Mouse (Mus musculus) midbrain, embryonic 14.5 days (tissue): ENCODE measurements around the gene Gls. TPM values are rescaled to one million over a fixed set of nuclear protein-coding genes. Genes with fewer than 3 reads are reported as not detected.
A peak's percentile ranks its signal among the peaks of the same experiment; 100 is the strongest.

ENCODE experiments used
- ATAC-seq: fragments of 200-750 bp; cut with Nextera tagmentation; 2 replicates; pipeline ENCODE4 v1.8.0; 2017; ENCODE audit warnings: moderate number of reproducible peaks, moderate library complexity; ENCODE audit not compliant: low FRiP score, low TSS enrichment
- DNase-seq: peaks from one replicate; pipeline ENCODE4 v3.0.0-alpha.2; 2015
- H3K27ac ChIP-seq: fragments of 300-500 bp; sonication (generic); replicated peaks from 2 replicates; pipeline ENCODE4 v1.5.1; 2014; ENCODE audit warnings: mild to moderate bottlenecking, low read depth, low read length, moderate library complexity
- H3K27me3 ChIP-seq: fragments of 300-500 bp; sonication (generic); 2 replicates; pipeline ENCODE4 v1.6.1; 2014; ENCODE audit warnings: low read length, control low read depth, mixed read lengths; ENCODE audit not compliant: control insufficient read depth, insufficient read depth
- H3K36me3 ChIP-seq: fragments of 300-500 bp; sonication (generic); 2 replicates; pipeline ENCODE4 v1.6.1; 2014; ENCODE audit warnings: low read length, control low read depth; ENCODE audit not compliant: control insufficient read depth, insufficient read depth
- H3K4me1 ChIP-seq: fragments of 300-500 bp; sonication (generic); 2 replicates; pipeline ENCODE4 v1.6.1; 2014; ENCODE audit warnings: mild to moderate bottlenecking, antibody characterized with exemption, low read length, control low read depth; ENCODE audit not compliant: control insufficient read depth, insufficient read depth
- H3K4me2 ChIP-seq: fragments of 300-500 bp; sonication (generic); 2 replicates; pipeline ENCODE4 v1.6.1; 2014; ENCODE audit warnings: mild to moderate bottlenecking, low read length, moderate library complexity
- H3K4me3 ChIP-seq: fragments of 300-500 bp; sonication (generic); replicated peaks from 2 replicates; pipeline ENCODE4 v1.5.1; 2014; ENCODE audit warnings: low read depth, low read length
- H3K9ac ChIP-seq: fragments of 300-500 bp; sonication (generic); replicated peaks from 2 replicates; pipeline ENCODE4 v1.6.1; 2014; ENCODE audit warnings: mild to moderate bottlenecking, low read length, moderate library complexity
- H3K9me3 ChIP-seq: fragments of 300-500 bp; sonication (generic); 2 replicates; pipeline ENCODE4 v1.6.1; 2016; ENCODE audit warnings: low read length, control low read depth, mixed read lengths; ENCODE audit not compliant: control insufficient read depth
- WGBS: fragments of 180-500 bp; shearing (Covaris S2); extraction: QIAGEN DNeasy Blood & Tissue Kit; methylation state at CpG from one replicate; pipeline ENCODE4 v1.1.7; 2014; 5-methylcytosine and 5-hydroxymethylcytosine counted together
- polyA plus RNA-seq: library from polyadenylated mRNA; unstranded; fragments of >200 nt; fragmentation: Nextera tagmentation; extraction: Ambion mirVana; gene quantifications from 2 replicates; pipeline ENCODE4 v1.2.1, GENCODE M21; 2014

Gene Gls
- polyA plus RNA-seq, 1 experiment from 2014 or later = 67.1 TPM

DNA sequence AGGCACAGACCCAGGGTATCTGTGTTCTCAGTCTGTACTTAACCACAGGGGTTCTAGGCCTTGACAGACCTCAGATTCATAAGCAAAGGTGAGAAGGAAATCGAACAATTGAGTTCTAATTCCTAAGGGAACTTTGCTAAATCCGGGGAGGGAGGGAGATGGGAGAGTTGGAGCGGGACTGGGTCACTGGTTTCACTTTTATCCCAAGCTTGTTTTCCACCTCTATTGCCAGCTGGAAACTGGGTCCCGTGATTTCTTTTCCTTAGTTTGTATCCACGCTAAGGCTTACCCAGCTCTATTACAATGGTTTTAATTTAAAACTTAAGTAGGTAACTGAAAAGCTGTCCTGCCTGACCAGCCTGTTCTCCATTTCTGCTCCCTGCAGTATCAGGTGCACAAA, 57.7 kb downstream of the Gls start:
- H3K9me3 ChIP-seq = no peaks in the 10 kb centered on the region
- H3K36me3 ChIP-seq = no peaks in the 10 kb centered on the region
- H3K9ac ChIP-seq = no peak overlapping the region
- no peaks in the 10 kb centered on the region for H3K27me3 ChIP-seq
- no peak overlapping the region for H3K4me2 ChIP-seq
- H3K4me1 ChIP-seq = no peaks in the 10 kb centered on the region
- ATAC-seq = no peak
- no peak for DNase-seq
- no peak overlapping the region for H3K4me3 ChIP-seq
- whole genome bisulfite sequencing = 72% methylated on average over 5 of the region's 5 CpGs
- H3K27ac ChIP-seq = no peak overlapping the region

DNA sequence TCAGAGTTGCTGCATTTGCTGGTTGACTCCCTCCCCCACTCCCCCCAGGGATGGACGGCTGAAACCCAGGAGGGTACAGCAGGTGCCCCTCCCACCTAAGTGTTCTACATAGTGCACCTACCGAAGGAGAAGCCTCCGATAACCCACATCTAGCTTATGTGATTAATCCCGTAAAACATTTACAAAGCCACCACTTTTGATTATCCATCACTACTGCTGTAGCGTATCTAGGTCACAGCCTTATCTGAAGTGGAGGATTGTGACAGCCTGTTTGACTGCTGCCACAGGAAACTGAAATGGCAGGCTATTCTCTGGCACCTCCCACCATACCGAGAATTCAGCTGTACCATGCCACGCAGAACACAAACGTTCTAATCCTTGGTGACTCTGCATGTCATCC, 61.8 kb downstream of the Gls start:
- Histone ChIP-seq H3K4me3 (no peak overlapping the region), H3K9me3 (no peaks in the 10 kb centered on the region), H3K36me3 (no peaks in the 10 kb centered on the region), H3K27me3 (no peaks in the 10 kb centered on the region), H3K4me1 (no peaks in the 10 kb centered on the region), H3K27ac (no peak overlapping the region), H3K9ac (no peak overlapping the region), H3K4me2 (no peak overlapping the region)
- DNase-seq (no peak), ATAC-seq (no peak)
- WGBS = 78% methylated on average over 8 of the region's 8 CpGs

DNA sequence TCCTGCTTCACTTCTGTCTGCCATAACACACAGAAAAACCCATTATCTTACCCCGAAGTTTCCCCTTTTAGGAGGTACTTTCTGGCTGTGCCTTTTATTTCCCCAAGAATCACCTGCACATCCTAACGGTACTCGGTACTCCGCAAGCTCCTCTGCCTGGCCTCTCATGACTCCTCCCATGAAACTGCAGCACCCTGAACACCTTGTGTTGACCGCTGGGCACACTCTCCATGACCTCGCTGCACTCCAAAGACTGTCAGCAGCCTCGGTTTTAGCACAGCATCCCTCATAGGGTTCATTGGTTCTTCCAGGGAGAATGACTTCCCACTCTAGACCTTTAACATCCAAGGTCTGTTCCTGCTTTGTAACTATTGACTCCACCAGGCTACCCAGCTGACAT, 62.3 kb downstream of the Gls start:
- Histone ChIP-seq H3K4me3 (no peak overlapping the region), H3K4me2 (no peak overlapping the region), H3K36me3 (0 out of 2 replicates have a peak, but pooled peaks cover 2% of the 10 kb centered on the region), H3K4me1 (no peaks in the 10 kb centered on the region), H3K27ac (no peak overlapping the region), H3K9me3 (no peaks in the 10 kb centered on the region), H3K9ac (no peak overlapping the region), H3K27me3 (no peaks in the 10 kb centered on the region)
- WGBS = 80% methylated on average over 7 of the region's 7 CpGs
- DNase-seq (no peak), ATAC-seq (no peak)

DNA sequence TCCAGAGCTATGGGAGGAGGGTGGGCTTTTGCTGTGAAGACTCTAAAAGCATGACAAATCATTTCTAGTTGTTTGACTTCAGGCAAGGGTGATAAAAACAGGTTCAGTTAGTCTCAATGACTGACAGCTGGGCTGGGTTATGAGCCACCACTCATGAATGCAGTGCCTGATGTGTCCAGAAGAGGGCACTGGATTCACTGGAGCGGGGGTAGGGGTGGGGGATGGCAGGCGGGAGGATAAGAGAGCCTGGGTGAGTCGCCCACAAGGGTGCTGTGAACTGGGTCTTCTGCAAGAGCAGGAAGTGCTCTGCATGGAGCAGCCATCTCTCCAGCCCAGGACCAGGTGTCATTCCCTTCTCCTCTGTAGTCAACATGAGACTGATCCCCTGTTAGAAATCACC, 63.0 kb downstream of the Gls start:
- Histone ChIP-seq H3K27me3 (no peaks in the 10 kb centered on the region), H3K9me3 (no peaks in the 10 kb centered on the region), H3K36me3 (0 out of 2 replicates have a peak, but pooled peaks cover 4% of the 10 kb centered on the region), H3K27ac (no peak overlapping the region), H3K9ac (no peak overlapping the region), H3K4me1 (no peaks in the 10 kb centered on the region), H3K4me3 (no peak overlapping the region), H3K4me2 (no peak overlapping the region)
- DNase-seq (no peak), ATAC-seq (peak; percentile 15; the same call in 1 of the 2 replicates)
- WGBS = 3% methylated on average over 3 of the region's 3 CpGs

DNA sequence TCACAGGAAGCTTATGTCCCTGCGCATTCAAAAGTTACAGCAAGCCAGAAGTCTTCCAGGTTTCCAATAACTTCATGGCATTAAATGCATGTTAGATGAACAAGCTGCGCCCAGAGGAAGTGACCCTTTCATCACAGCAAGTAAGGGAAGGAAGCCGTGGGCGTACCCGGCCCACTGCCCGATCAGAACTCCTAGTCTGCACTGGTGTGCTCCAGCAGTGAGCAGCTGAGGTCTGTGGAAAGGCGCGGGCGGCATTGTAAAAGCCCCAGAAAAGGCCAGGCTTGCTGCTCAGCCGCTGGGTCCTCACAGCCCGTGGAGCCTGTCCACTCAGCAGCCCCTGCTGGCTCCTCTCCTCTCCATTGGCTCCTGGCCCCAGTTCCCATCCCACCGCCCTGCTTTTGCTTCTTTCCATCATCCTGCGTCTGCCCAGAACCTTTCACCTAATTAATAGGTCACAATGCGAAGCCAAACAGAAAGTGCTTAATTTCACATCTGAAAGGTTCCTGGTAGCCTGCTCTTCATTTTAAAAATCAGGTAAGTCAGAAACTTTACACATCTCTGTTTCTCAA, 66.3 kb downstream of the Gls start:
- Histone ChIP-seq H3K4me1 (no peaks in the 10 kb centered on the region), H3K4me2 (no peak overlapping the region), H3K4me3 (no peak overlapping the region), H3K9me3 (no peaks in the 10 kb centered on the region), H3K27me3 (no peaks in the 10 kb centered on the region), H3K9ac (no peak overlapping the region), H3K27ac (no peak overlapping the region), H3K36me3 (0 out of 2 replicates have a peak, but pooled peaks cover 4% of the 10 kb centered on the region)
- 78% methylated on average over 14 of the region's 14 CpGs for WGBS
- DNase-seq = no peak
- ATAC-seq = no peak

DNA sequence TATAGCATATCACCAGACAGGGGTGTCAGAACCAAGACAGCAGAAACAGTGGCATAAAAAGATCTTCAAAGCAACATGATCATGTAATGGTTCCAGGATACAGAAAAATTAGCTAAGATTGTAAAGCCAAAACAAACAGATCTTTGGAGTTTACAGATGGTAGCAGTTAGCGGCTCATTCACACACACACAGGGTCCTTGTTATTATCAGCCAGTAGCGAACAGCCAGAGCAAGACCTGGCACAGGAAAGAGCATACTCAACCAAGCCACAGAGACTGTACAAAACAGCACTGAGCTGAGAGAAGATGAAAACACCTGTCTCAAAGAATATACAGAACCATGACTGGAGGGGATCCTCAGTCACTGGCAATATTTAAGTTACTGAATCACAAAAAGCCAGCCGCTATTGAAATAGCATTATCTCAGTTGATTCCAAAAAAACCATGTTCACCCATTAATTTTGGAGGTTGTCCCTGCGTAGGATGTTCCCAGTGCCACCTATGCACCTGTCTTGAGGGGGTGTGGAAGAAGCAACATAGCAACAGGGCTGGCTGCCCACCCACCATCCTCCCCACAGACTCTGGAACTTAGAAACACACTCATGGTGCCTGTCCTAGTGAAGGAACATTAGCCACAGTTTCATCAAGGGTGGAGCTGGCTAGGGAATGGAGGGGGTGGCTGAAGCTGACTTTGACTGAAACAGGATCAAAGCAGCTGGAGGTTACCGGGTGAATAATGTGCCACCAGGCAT, 69.2 kb downstream of the Gls start:
- WGBS = 99% methylated on average over 5 of the region's 5 CpGs
- DNase-seq (no peak), ATAC-seq (no peak)
- Histone ChIP-seq H3K9ac (no peak overlapping the region), H3K4me2 (no peak overlapping the region), H3K9me3 (no peaks in the 10 kb centered on the region), H3K27me3 (no peaks in the 10 kb centered on the region), H3K36me3 (0 out of 2 replicates have a peak, but pooled peaks cover 4% of the 10 kb centered on the region), H3K4me1 (no peaks in the 10 kb centered on the region), H3K4me3 (no peak overlapping the region), H3K27ac (no peak overlapping the region)

DNA sequence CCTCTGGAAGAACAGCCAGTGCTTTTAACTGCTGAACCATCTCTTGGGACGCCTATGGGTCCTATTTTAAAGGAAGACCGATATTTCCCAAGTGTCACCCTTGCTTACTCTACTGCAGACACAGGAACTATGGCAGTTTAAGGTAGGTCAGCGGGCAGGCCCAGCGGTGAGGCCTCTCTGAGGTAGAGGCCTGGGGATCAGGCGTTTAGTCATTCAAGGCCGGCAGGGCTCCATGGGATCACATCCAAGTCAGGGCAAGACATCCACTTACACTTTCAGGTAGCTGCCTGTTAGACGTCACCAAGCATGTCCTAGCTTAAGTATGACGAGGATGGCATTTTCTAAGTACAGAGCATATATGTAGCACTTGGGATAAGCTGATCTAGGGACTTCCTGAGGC, 71.9 kb downstream of the Gls start:
- Histone ChIP-seq H3K4me1 (no peaks in the 10 kb centered on the region), H3K4me3 (no peak overlapping the region), H3K9me3 (no peaks in the 10 kb centered on the region), H3K9ac (no peak overlapping the region), H3K4me2 (no peak overlapping the region), H3K36me3 (0 out of 2 replicates have a peak, but pooled peaks cover 4% of the 10 kb centered on the region), H3K27me3 (no peaks in the 10 kb centered on the region), H3K27ac (no peak overlapping the region)
- ATAC-seq (no peak), DNase-seq (no peak)
- WGBS = 92% methylated on average over 8 of the region's 8 CpGs

DNA sequence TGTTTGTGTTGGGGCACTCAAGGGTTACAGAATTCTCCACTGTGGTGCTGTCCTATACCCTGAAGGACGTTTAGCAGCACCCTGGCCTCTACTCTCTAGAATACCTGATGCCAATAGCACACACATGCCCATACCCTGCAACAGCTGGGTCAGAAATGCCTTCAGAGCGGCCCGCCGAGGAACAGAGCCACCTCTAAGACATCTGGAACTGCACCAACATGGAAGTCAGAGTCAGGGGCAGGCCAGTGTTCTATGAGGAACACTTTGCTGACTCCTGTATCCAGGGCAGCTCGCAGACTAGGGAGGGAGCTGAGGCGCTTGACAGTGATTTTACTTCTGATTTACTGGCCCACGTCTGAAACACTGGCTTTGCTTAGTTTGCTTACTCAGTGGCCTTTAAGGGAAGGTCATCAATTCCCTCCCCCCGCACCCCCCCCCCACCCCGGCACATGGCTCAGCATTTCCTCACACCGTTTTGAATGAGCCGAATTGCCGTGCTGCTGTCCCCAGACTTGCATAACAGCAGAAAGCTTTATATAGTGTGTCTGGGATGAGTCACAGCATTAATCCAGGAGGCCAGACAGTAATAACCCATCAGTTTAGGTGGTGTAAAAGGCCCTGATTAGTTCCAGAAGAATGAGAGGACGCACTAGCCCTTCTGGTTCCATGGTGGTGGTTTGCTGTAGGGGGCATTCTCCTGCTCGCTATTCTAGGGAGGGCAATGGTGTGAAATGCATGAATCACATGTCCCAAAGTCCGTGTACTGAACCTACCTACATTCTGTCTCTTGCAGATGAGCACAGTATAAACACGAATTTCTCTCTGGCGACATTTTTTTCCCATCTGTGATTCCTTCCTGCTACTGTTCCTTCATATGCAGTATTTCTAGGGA, 74.3 kb downstream of the Gls start:
- Histone ChIP-seq H3K9me3 (no peaks in the 10 kb centered on the region), H3K4me2 (no peak overlapping the region), H3K4me3 (no peak overlapping the region), H3K36me3 (no peaks in the 10 kb centered on the region), H3K27ac (no peak overlapping the region), H3K4me1 (no peaks in the 10 kb centered on the region), H3K9ac (no peak overlapping the region), H3K27me3 (no peaks in the 10 kb centered on the region)
- no peak for ATAC-seq
- DNase-seq = no peak
- 85% methylated on average over 17 of the region's 17 CpGs for WGBS
